Mouse (Mus musculus) intestine, embryonic 15.5 days (tissue): ENCODE data around the gene Olfr959. TPM values are rescaled to one million over a fixed set of nuclear protein-coding genes. Genes with fewer than 3 reads are reported as not detected.

Experiments
- ATAC-seq: fragments of 200-750 bp; cut with Nextera tagmentation; 2 replicates; pipeline ENCODE4 v1.8.0; 2017; ENCODE audit warnings: moderate TSS enrichment, moderate library complexity
- H3K27ac ChIP-seq: fragments of 300-500 bp; sonication (generic); 2 replicates; pipeline ENCODE4 v1.5.1; 2015; ENCODE audit warnings: mild to moderate bottlenecking, inconsistent platforms
- H3K27me3 ChIP-seq: fragments of 300-500 bp; sonication (generic); replicated peaks from 2 replicates; pipeline ENCODE4 v1.6.1; 2015; ENCODE audit warnings: inconsistent platforms
- H3K36me3 ChIP-seq: fragments of 300-500 bp; sonication (generic); 2 replicates; pipeline ENCODE4 v1.6.1; 2015; ENCODE audit warnings: inconsistent platforms
- H3K4me1 ChIP-seq: fragments of 300-500 bp; sonication (generic); replicated peaks from 2 replicates; pipeline ENCODE4 v1.6.1; 2015; ENCODE audit warnings: inconsistent platforms
- H3K4me2 ChIP-seq: fragments of 300-500 bp; sonication (generic); replicated peaks from 2 replicates; pipeline ENCODE4 v1.6.1; 2015; ENCODE audit warnings: mild to moderate bottlenecking, inconsistent platforms
- H3K4me3 ChIP-seq: fragments of 300-500 bp; sonication (generic); replicated peaks from 2 replicates; pipeline ENCODE4 v1.5.1; 2015; ENCODE audit warnings: inconsistent platforms
- H3K9ac ChIP-seq: fragments of 300-500 bp; sonication (generic); 2 replicates; pipeline ENCODE4 v1.6.1; 2015; ENCODE audit warnings: inconsistent platforms
- H3K9me3 ChIP-seq: fragments of 300-500 bp; sonication (generic); 2 replicates; pipeline ENCODE4 v1.6.1; 2016; ENCODE audit warnings: inconsistent platforms
- WGBS: fragments of 180-500 bp; shearing (Covaris S2); methylation state at CpG from one replicate; pipeline ENCODE4 v1.1.7; 2015; 5-methylcytosine and 5-hydroxymethylcytosine counted together
- polyA plus RNA-seq: library from polyadenylated mRNA; unstranded; fragments of >200 nt; fragmentation: Nextera tagmentation; extraction: Ambion mirVana; gene quantifications from 2 replicates; pipeline ENCODE4 v1.2.1, GENCODE M21; 2015

Gene Olfr959
- polyA plus RNA-seq, 1 experiment from 2014 or later, result not detected

GRCm38 (mm10) chr9:39557529-39558348 is 17.6 kb downstream of the Olfr959 start:
- Histone ChIP-seq H3K27me3 (no peaks in the 10 kb centered on the region), H3K36me3 (no peaks in the 10 kb centered on the region), H3K9ac (no peak overlapping the region), H3K9me3 (no peaks in the 10 kb centered on the region), H3K27ac (no peak overlapping the region), H3K4me1 (no peaks in the 10 kb centered on the region), H3K4me2 (no peak overlapping the region), H3K4me3 (no peak overlapping the region)
- 58% methylated on average over 3 of the region's 3 CpGs for WGBS
- ATAC-seq, result no peak

- Histone ChIP-seq H3K27me3 (no peaks in the 10 kb centered on the region), H3K4me1 (no peaks in the 10 kb centered on the region), H3K36me3 (no peaks in the 10 kb centered on the region), H3K9ac (no peak within 1 kb of the TSS), H3K4me2 (no peak within 1 kb of the TSS), H3K27ac (no peak within 1 kb of the TSS), H3K4me3 (no peak within 1 kb of the TSS), H3K9me3 (no peaks in the 10 kb centered on the region)
- WGBS, result 64% methylated on average over 2 of the region's 2 CpGs
- no peak for ATAC-seq
These were observed 21.4 kb downstream of the Olfr959 start, which contains the start of gene Olfr958 for GRCm38 (mm10) chr9:39553946-39554345. Gene Olfr958, minus strand, starts transcription at chr9:39554054.

GRCm38 (mm10) chr9:39550806-39551205 is 24.6 kb downstream of the Olfr959 start:
- Histone ChIP-seq H3K9me3 (no peaks in the 10 kb centered on the region), H3K4me1 (no peaks in the 10 kb centered on the region), H3K36me3 (no peaks in the 10 kb centered on the region), H3K9ac (no peak overlapping the region), H3K27ac (no peak overlapping the region), H3K4me3 (no peak overlapping the region), H3K27me3 (no peaks in the 10 kb centered on the region), H3K4me2 (no peak overlapping the region)
- WGBS, result 66% methylated on average over 5 of the region's 5 CpGs
- ATAC-seq, result no peak

GRCm38 (mm10) chr9:39523616-39524285 is 51.6 kb downstream of the Olfr959 start:
- no peaks in the 10 kb centered on the region for H3K9me3 ChIP-seq
- no peaks in the 10 kb centered on the region for H3K36me3 ChIP-seq
- H3K4me1 ChIP-seq, result no peaks in the 10 kb centered on the region
- H3K4me2 ChIP-seq, result no peak overlapping the region
- H3K4me3 ChIP-seq, result no peak overlapping the region
- WGBS, result 65% methylated on average over 1 of the region's 1 CpGs
- no peak for ATAC-seq
- no peak overlapping the region for H3K9ac ChIP-seq
- no peaks in the 10 kb centered on the region for H3K27me3 ChIP-seq
- no peak overlapping the region for H3K27ac ChIP-seq

Other genes starting within 250 kb of the Olfr959 start
- not detected in 2 replicates for gene Olfr948, start 249.5 kb downstream of the Olfr959 start, polyA plus RNA-seq
- not detected in 2 replicates for gene Olfr951, start 188.2 kb downstream of the Olfr959 start, polyA plus RNA-seq
- not detected in 2 replicates for gene Olfr952, start 148.4 kb downstream of the Olfr959 start, polyA plus RNA-seq
- not detected in 2 replicates for gene Olfr954, start 118.9 kb downstream of the Olfr959 start, polyA plus RNA-seq
- gene Olfr955, start 103.6 kb downstream of the Olfr959 start, polyA plus RNA-seq, result not detected in 2 replicates
- gene Olfr44, start 81.6 kb downstream of the Olfr959 start, polyA plus RNA-seq, result not detected in 2 replicates
- not detected in 2 replicates for gene Olfr957, start 59.8 kb downstream of the Olfr959 start, polyA plus RNA-seq
- gene Olfr958, start 21.5 kb downstream of the Olfr959 start, polyA plus RNA-seq, result not detected in 2 replicates
- gene AW551984, start 28.8 kb upstream of the Olfr959 start, polyA plus RNA-seq, result 18.3 and 20.1 TPM in 2 replicates
- gene Olfr148, start 35.1 kb upstream of the Olfr959 start, polyA plus RNA-seq, result not detected in 2 replicates
- not detected in 2 replicates for gene Olfr960, start 45.8 kb upstream of the Olfr959 start, polyA plus RNA-seq
- gene Olfr961, start 69.5 kb upstream of the Olfr959 start, polyA plus RNA-seq, result not detected in 2 replicates
- not detected in 2 replicates for gene Olfr963, start 91.6 kb upstream of the Olfr959 start, polyA plus RNA-seq
- not detected in 2 replicates for gene Olfr149, start 131.5 kb upstream of the Olfr959 start, polyA plus RNA-seq
- not detected in 2 replicates for gene Olfr965, start 135.8 kb upstream of the Olfr959 start, polyA plus RNA-seq
- gene Olfr150, start 155.4 kb upstream of the Olfr959 start, polyA plus RNA-seq, result not detected in 2 replicates
- gene Olfr967, start 170.7 kb upstream of the Olfr959 start, polyA plus RNA-seq, result not detected in 2 replicates
- gene Olfr968, start 207.7 kb upstream of the Olfr959 start, polyA plus RNA-seq, result not detected in 2 replicates
- gene Olfr969, start 215.4 kb upstream of the Olfr959 start, polyA plus RNA-seq, result not detected in 2 replicates
- not detected in 2 replicates for gene Olfr970, start 233.3 kb upstream of the Olfr959 start, polyA plus RNA-seq